Mouse (Mus musculus) gastrocnemius, postnatal 14 days (tissue): ENCODE measurements at regions not wholly inside any gene's neighbourhood (a gene's known extent, or its start where the extent isn't known, plus 50 kb on each side); places are given as distances from the start of the nearest gene placed in this dataset.

Experiments used
- DNase-seq: peaks from one replicate; pipeline ENCODE4 v3.0.0; 2021; ENCODE audit warnings: mixed read lengths
- intact Hi-C: fragments of 180-260 bp; cut with DNase I; formaldehyde crosslinking; loops from one replicate; pipeline ENCODE4 v1.15.1; 2025; ENCODE audit warnings: low total_unique reads

- intact Hi-C loops = no loop called here
- DNase-seq = no peak
Measured at GRCm38 (mm10) chr3:37916281-37916680, 192.0 kb upstream of the Gm5148 start.

- intact Hi-C loops = no loop called here
- no peak for DNase-seq
Measured at GRCm38 (mm10) chr3:37915673-37916072, 191.4 kb upstream of the Gm5148 start.

- DNase-seq = no peak
- intact Hi-C loops = no loop called here
Measured at GRCm38 (mm10) chr3:37914136-37914535, 189.8 kb upstream of the Gm5148 start.

- intact Hi-C loops = no loop called here
- no peak for DNase-seq
Measured at GRCm38 (mm10) chr3:37909821-37910220, 185.5 kb upstream of the Gm5148 start.

- no peak for DNase-seq
- intact Hi-C loops = no loop called here
Measured at GRCm38 (mm10) chr3:37909008-37909407, 184.7 kb upstream of the Gm5148 start.

GRCm38 (mm10) chr3:37908456-37908855 is 184.2 kb upstream of the Gm5148 start:
- intact Hi-C loops = no loop called here
- no peak for DNase-seq

- DNase-seq = peak; percentile 36
- intact Hi-C loops = no loop called here
Measured at GRCm38 (mm10) chr3:37907432-37908088, 183.3 kb upstream of the Gm5148 start.

GRCm38 (mm10) chr3:37906806-37907251 is 182.5 kb upstream of the Gm5148 start:
- intact Hi-C loops = no loop called here
- DNase-seq = peak; percentile 34

GRCm38 (mm10) chr3:37904188-37904587 is 179.9 kb upstream of the Gm5148 start:
- intact Hi-C loops = no loop called here

GRCm38 (mm10) chr3:37903482-37903881 is 179.2 kb upstream of the Gm5148 start:
- intact Hi-C loops = no loop called here
- DNase-seq = peak; percentile 31

More at GRCm38 (mm10) chr3:37904188-37904587, 179.9 kb upstream of the Gm5148 start:
- DNase-seq = no peak

- no peak for DNase-seq
- intact Hi-C loops = no loop called here
Measured at GRCm38 (mm10) chr3:37903021-37903420, 178.7 kb upstream of the Gm5148 start.

- DNase-seq = no peak
- intact Hi-C loops = no loop called here
Measured at GRCm38 (mm10) chr3:37897392-37897791, 173.1 kb upstream of the Gm5148 start.

- intact Hi-C loops = no loop called here
- DNase-seq = peak; percentile 57
Measured at GRCm38 (mm10) chr3:37896821-37897311, 172.6 kb upstream of the Gm5148 start.

- no peak for DNase-seq
- intact Hi-C loops = no loop called here
Measured at GRCm38 (mm10) chr3:37894599-37894998, 170.3 kb upstream of the Gm5148 start.

- intact Hi-C loops = no loop called here
- DNase-seq = no peak
Measured at GRCm38 (mm10) chr3:37890202-37890601, 165.9 kb upstream of the Gm5148 start.

GRCm38 (mm10) chr3:37888455-37888854 is 164.2 kb upstream of the Gm5148 start:
- no peak for DNase-seq
- intact Hi-C loops = no loop called here

- intact Hi-C loops = no loop called here
- DNase-seq = no peak
Measured at GRCm38 (mm10) chr3:37887711-37888110, 163.4 kb upstream of the Gm5148 start.

- DNase-seq = no peak
- intact Hi-C loops = no loop called here
Measured at GRCm38 (mm10) chr3:37886705-37887454, 162.6 kb upstream of the Gm5148 start.

GRCm38 (mm10) chr3:37885776-37886175 is 161.5 kb upstream of the Gm5148 start:
- DNase-seq = no peak
- intact Hi-C loops = no loop called here

- DNase-seq = peak; percentile 38
- intact Hi-C loops = no loop called here
Measured at GRCm38 (mm10) chr3:37882417-37882816, 158.1 kb upstream of the Gm5148 start.

GRCm38 (mm10) chr3:37881016-37881415 is 156.7 kb upstream of the Gm5148 start:
- DNase-seq = no peak
- intact Hi-C loops = no loop called here
